Mouse (Mus musculus): ENCODE data around the gene Ms4a18.
"Not testable (repeated sequence)": the region's sequence is repeated elsewhere in the genome, so short reads cannot be mapped to it uniquely, and the experiment has no call there.

The Ms4a18 gene

DNA sequence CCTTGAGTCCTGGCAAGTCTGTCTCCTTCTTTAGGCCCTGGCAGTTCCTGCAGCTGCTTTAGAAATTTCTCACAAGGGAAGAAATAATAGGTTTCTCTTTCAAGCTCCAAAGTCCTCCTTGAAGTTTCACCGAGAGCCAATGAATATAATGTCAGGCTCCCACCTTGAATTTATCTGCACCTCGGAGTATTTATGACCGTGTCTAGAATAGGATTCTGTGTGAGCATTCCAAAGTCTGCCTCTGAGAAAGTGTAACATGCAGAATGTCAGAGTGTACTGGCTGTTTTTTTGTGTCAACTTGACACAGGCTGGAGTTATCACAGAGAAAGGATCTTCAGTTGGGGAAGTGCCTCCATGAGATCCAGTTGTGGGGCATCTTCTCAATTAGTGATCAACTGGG lies at the start of gene Ms4a18:
TSS of gene Ms4a18 (minus strand) at position 141 of the 400 bp plus-strand sequence.
- DNase-seq, result no peak

DNA sequence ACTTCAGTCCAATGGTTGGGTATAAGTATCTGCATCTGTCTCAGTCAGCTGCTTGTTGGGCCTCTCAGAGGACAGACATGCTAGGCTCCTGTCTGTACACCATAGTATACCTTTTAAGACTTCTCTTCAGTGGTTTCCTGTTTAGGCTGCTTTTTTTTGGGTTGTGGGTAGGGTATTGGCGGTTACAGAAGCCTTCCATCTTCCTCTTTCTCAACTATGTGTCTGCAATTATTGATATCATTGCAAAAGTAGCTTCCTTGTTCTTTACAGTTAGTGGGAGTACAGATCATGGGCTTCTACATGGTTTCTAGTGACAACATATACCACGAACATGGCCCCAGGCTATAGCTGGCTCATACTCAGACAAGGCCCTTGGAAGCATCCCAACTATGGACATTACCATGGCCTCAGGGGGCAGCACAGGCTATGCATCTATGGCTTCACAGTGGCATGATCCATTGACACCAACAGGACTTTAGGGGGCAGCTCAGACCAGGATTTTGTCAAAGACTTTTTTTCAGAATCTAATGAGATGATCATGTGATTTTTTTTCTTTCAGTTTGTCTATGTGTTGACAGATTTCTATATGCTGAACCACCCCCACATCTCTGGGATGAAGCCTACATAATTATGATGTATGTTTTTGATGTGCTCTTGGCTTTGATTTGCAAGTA lies 47.5 kb upstream of the Ms4a18 start:
- no peak for DNase-seq

- no peak for DNase-seq
Observed at GRCm38 (mm10) chr19:11060900-11061299, 43.1 kb upstream of the Ms4a18 start.

GRCm38 (mm10) chr19:11059967-11060366 lies 42.1 kb upstream of the Ms4a18 start:
- DNase-seq, result no peak

DNA sequence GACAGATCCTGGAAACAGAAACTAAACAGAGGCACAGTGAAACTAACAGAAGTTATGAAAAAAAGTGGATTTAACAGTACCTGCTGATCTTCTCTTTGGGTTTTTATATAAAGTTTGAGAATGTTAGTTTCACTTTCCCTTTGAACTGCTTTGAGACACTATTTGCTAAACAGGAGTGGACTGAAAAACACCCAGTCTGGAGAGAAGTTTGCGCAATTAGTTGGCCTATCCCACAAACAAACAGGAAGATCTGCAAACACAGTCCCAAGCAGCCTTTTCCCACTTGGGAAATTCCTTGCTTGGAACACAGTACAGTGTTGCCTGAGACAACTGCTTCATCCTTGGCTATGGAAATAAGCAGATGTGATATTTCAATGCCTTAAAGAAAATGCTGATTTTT lies 37.9 kb upstream of the Ms4a18 start:
- not testable (repeated sequence) for DNase-seq

DNA sequence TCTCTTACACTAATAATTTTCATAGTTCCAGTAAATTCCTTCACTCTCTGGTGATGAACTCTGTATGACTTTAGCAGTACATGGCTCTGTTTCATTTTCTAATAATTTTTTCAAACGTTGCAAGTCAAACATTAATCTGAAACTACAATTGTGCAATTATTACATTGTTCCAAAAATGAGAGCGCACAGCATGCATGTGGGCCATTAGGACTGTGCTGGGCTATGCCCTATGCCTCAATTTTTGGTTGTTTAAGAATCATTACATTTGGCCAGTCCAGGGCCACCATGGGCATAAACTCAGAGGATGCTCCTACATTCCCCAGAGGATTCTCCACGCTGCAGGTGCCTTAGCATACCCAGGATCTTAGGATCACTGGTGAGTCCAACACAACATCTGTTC lies 35.4 kb upstream of the Ms4a18 start:
- DNase-seq, result no peak

GRCm38 (mm10) chr19:11052877-11053276 lies 35.0 kb upstream of the Ms4a18 start:
- DNase-seq, result no peak

DNA sequence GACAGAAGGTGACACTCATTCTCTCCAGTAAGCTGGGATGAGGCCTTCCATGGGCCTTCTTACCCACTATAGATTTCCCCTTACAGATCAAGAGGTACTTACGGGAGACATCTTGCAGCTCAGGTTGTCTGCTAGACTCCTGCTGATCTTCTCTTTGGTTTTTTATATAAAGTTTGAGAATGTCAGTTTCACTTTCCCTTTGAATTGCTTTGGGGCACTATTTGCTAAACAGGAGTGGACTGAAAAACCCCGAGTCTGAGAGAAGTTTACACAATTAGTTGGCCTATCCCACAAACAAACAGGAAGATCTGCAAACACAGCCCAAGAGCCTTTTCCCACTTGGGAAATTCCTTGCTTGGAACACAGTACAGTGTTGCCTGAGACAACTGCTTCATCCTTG lies 32.5 kb upstream of the Ms4a18 start:
- no peak for DNase-seq

- no peak for DNase-seq
Observed at GRCm38 (mm10) chr19:11049426-11049825, 31.6 kb upstream of the Ms4a18 start.

GRCm38 (mm10) chr19:11048503-11048902 lies 30.7 kb upstream of the Ms4a18 start:
- no peak for DNase-seq

GRCm38 (mm10) chr19:11048009-11048408 lies 30.2 kb upstream of the Ms4a18 start:
- DNase-seq, result no peak

DNA sequence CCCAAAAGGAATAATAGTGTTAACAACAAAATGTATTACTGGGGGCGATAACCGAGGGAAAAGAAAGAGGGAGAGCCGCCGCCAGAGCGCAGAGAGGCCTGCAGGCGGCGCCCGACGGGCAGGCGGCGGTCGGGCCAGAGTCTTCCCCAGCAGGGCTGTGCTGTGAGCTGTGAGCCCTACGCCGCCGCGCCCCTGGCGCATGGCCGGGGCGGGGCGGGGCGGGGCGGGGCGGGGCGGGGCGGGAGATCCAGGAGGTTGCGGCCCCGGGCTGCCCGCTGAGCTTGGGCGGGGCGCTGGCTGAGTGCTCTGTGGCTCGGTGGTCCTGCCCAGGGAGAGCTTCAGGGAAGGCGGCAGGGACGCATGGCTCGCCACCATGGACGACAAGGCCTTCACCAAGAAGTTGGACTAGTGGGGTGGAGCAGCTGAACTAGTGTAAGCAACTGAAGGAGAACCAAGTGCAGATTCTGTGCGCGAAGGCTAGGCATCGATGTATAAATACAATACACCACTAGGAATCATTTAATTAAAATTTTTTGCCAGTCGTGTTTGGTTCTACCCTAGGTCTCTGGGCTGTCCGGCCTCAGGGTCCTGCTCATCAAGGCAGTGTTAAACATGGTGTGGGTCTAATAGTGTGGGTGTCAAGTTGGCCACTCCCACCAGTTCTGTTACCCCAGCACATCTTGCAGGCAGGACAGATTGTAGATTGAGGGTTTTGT lies 27.3 kb upstream of the Ms4a18 start:
- DNase-seq, result peak; percentile 53 to 55

- DNase-seq, result no peak
Observed at GRCm38 (mm10) chr19:11044671-11044995, 26.8 kb upstream of the Ms4a18 start.

DNA sequence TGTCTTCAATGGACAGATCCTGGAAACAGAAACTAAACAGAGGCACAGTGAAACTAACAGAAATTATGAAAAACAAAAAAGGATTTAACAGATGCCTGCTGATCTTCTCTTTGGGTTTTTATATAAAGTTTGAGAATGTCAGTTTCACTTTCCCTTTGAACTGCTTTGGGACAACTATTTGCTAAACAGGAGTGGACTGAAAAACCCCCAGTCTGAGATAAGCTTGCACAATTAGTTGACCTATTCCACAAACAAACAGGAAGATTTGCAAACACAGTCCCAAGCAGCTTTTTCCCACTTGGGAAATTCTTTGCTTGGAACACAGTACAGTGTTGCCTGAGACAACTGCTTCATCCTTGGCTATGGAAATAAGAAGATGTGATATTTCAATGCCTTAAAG lies 19.7 kb upstream of the Ms4a18 start:
- DNase-seq, result no peak

- DNase-seq, result no peak
Observed at GRCm38 (mm10) chr19:11022382-11022781, 4.6 kb upstream of the Ms4a18 start.

DNA sequence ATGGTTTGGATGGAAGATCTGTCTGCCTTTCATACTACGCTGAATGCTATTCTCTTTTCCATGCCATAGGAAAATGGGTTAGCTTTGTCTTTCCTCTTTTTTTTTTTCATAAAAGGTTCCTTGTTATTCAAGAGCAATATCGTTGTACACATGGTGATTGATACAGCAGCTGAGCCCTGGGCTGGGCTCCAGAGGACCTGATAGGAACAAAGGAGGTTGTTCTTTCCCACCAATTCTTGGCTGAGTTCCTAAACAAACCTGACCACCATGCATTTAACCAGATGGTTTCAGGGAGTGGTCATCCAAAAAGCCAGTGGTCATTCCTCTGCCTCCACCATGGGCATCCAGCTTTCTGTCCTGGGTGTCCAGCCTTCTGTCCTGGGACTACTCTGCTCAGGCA lies 580 bp downstream of the Ms4a18 start:
- no peak for DNase-seq

DNA sequence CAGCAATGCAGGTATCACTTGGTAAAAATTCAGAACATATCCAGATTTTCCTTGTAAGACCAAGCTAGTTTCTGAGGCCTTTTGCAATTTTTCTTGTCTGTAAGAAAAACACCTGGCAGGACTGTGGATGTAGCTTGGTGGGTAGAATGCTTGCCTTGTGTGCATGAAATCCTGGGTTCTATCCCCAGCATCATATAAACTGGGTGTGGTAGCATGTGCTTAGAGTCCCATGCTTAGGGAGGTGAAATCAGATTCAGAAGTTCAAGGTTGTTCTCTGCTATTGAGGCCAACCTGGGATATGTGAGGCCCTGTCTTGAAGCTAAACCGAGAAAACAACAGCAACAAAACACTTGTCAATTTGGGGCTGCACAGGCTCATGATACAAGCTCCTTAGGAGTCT lies 1.8 kb downstream of the Ms4a18 start:
- no peak for DNase-seq

DNA sequence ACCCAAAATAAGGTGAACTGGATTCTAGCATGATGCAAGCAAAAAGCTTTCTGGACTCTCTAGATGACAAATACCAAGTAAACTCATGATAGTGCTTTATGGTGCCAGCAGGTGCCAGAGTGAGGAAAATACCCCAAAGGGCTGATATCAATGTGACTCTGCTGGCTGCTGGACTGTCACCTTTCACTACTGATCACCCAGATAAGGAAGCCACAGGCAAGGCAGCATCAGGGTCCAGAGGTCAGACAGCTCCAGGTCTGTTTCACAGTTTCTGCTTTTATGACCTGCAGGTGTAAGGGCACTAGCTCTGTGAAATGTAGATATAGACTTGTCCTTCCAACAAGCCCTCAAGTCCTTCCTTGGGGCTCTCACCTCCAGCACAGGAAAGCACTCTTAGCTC lies 2.4 kb downstream of the Ms4a18 start:
- DNase-seq, result no peak

GRCm38 (mm10) chr19:10993150-10993549 lies 24.7 kb downstream of the Ms4a18 start, which contains the start of gene Ms4a15:
Gene Ms4a15 (minus strand): TSS chr19:10993250.
- DNase-seq, result no peak

GRCm38 (mm10) chr19:10991911-10992310 lies 25.9 kb downstream of the Ms4a18 start:
- no peak for DNase-seq

GRCm38 (mm10) chr19:10990751-10991150 lies 27.1 kb downstream of the Ms4a18 start:
- no peak for DNase-seq

DNA sequence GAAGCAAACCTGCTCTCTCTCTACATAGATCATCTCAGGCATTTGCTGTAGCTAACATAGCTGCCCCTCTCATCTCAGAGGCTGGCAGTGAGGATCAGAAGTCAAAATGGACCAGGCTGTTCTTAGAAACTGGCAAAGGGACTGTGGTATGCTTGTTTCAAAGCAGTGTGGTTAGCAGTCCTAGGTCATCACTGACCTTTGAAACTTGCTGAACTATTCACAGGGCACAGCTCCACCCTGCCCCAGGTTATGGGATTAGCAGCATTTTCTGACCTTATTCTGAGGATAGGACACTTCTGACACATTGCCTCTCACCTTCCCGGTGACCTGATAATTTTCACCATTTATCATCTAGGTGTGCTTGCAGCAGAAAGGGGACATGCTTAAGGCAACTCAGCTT lies 29.3 kb downstream of the Ms4a18 start:
- no peak for DNase-seq

DNA sequence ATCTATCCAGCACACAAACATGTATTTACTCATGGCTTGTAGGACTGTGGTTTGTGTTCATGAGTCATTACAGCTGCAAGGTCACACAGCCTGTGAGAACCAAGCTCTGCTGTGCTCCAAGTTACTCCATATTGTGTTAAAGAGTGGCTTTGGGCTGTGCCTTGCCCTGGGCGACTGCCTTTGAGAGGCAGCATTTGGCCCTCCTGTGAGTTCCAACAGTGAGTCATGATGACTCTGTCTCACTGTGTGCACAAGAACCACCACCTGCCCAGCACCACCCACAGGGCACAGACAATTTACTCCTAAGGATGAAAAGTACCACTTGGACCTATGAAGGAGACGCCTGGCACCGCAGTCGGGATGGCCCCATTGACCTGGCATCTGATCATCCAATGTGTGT lies 31.9 kb downstream of the Ms4a18 start:
- DNase-seq, result no peak

DNA sequence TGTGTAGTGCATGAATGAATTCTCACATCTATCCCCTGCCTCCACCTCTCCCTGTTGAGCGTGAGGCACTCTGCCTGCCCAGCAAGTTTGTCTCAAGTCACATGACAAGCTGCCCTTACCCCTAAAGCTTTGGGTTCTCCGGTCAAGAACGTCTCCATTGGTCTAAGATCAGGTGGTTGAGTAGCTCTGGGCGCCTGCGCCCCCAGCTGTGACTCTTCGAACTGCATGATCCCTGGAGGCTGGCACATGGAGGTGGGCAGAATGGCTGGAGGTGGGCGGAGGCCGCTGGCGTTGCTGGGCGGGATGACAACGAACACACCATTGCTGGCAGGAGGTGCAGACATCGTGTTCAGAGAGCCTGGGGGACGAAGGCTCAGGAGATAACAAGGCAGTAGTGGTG lies 33.3 kb downstream of the Ms4a18 start:
- DNase-seq, result no peak

- no peak for DNase-seq
Observed at GRCm38 (mm10) chr19:10983146-10983545, 34.7 kb downstream of the Ms4a18 start.
